Mouse (Mus musculus) bone marrow, adult 2 months (tissue): Measurements from ENCODE around the gene Slc7a5. TPM values are rescaled to one million over a fixed set of nuclear protein-coding genes. Genes with fewer than 3 reads are reported as not detected.

Source experiments
- H3K27ac ChIP-seq: fragments of 200-500 bp; 2 replicates; pipeline ENCODE4 v1.5.1; 2012; ENCODE audit warnings: low read depth, mild to moderate bottlenecking, control low read depth, inconsistent platforms, low read length; ENCODE audit not compliant: control insufficient read depth, poor library complexity, insufficient read depth
- H3K4me1 ChIP-seq: fragments of 200-500 bp; 2 replicates; pipeline ENCODE4 v1.6.1; 2011; ENCODE audit warnings: low read length; ENCODE audit not compliant: control insufficient read depth, insufficient read depth
- H3K4me3 ChIP-seq: fragments of 200-500 bp; replicated peaks from 2 replicates; pipeline ENCODE3; 2011; ENCODE audit warnings: mild to moderate bottlenecking, low read depth, low read length, control low read depth; ENCODE audit not compliant: control insufficient read depth
- CTCF ChIP-seq: fragments of 200-500 bp; IDR thresholded peaks from 2 replicates; pipeline ENCODE4 v1.5.1; 2011; ENCODE audit warnings: low read length, control low read depth; ENCODE audit not compliant: control insufficient read depth, insufficient read depth
- POLR2A ChIP-seq: fragments of 200-500 bp; IDR thresholded peaks from 2 replicates; pipeline ENCODE4 v1.6.1; 2011; ENCODE audit warnings: low read depth, mild to moderate bottlenecking, control low read depth, low read length, borderline replicate concordance; ENCODE audit not compliant: control insufficient read depth
- WGBS: fragments of 180-500 bp; shearing (Covaris S2); methylation state at CpG from one replicate; pipeline ENCODE4 v1.1.7; 2018; 5-methylcytosine and 5-hydroxymethylcytosine counted together
- polyA plus RNA-seq: library from polyadenylated mRNA; stranded (reverse); fragments of >200 nt; gene quantifications from 2 replicates; pipeline ENCODE4 v1.2.4, GENCODE M21; 2011; ENCODE audit warnings: low replicate concordance; ENCODE audit not compliant: missing spikeins, insufficient read depth, insufficient read length

The Slc7a5 gene
- polyA plus RNA-seq, 1 experiment, result 66.4 TPM

DNA sequence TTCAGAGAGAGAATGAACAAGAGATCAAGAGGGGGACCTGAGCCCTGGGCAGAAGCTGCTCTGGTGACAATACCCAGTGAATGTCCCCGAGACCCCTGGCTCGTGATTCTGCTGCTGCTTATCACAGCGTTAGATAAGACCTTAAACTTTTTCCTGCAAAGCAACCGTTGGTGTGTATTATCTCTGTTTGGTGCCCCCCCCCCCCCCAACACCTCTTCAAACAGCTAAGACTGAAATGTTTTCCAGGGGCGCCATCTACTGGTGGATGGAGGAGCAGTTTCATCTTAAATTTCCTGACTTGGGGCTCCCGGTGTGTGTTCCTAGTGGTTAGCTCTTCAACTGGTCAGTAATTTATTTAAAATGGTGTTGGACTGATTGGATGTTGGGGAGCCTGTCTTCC is 2.2 kb upstream of the Slc7a5 start:
- H3K4me1 ChIP-seq, result peaks cover 1% of the 10 kb centered on the region; the same call in 1 of the 2 replicates
- no peak overlapping the region for H3K27ac ChIP-seq
- no peak overlapping the region for H3K4me3 ChIP-seq

DNA sequence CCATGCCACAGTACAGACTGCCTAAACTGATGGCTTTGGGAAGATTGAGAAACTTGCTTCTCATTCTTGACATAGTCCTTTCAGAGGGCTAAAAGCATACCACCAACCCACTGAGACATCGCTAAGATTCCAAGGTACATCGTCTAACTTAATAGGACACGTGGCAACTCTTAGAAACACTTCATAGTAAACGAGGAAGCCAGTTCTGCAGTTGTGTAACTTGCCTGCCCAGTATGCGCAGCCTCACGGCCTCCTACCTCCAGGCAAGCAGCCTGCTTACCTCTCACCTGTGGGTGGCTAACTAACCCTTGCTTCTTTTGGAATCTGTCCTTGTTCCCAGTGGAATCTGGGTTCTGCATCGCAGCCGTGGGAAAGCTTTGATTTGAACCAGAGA is 1.7 kb upstream of the Slc7a5 start:
- Histone ChIP-seq H3K27ac (no peak overlapping the region), H3K4me1 (peaks cover 1% of the 10 kb centered on the region; the same call in 1 of the 2 replicates), H3K4me3 (no peak overlapping the region)
- TF ChIP-seq CTCF, result no peak
- TF ChIP-seq POLR2A, result no peak
- 33% methylated on average over 8 of the region's 8 CpGs for WGBS

More for the DNA sequence above, 2.2 kb upstream of the Slc7a5 start:
- WGBS, result under 1% methylated on average over 6 of the region's 6 CpGs
- no peak for TF ChIP-seq POLR2A
- peak; percentile 27; the same call in 1 of the 2 replicates for TF ChIP-seq CTCF

DNA sequence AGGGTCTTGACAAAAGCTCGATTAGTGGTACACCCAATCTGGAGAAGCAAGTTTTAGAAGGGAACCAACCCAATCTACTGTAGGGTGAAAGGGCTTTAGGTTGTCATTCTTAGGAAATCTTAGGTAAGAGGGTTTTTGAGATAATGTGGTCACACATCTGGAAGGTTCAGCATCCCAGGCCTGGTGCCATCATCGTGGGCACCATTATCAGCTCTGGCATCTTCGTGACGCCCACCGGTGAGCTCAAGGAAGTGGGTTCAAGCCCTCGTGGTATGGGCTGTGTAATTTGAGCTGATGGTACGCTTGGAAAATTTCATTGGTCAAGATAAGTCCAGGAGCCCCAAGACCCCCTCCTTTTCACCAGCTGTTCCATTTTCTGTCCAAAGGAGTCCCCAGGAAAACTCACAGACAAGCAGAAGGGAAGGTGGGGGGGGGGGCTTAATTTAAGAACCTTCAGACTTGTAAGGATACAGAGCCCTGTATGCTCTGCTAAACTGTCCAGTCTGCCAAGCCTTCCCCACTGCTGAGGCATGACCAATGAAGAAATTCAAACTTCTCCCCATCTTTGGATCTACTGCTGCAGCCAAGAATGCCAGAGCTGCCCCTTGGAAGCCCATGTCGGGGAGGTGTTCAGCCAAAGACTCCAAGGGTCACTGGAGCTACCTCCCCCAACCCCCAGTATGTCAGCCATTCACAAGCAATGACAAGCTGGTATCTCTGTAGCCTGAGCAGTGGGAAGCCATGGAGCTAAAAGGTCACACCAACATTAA is 1.1 kb upstream of the Slc7a5 start:
- TF ChIP-seq POLR2A (no peak), CTCF (no peak)
- peaks cover 1% of the 10 kb centered on the region; the same call in 1 of the 2 replicates for H3K4me1 ChIP-seq
- no peak overlapping the region for H3K4me3 ChIP-seq
- H3K27ac ChIP-seq, result no peak overlapping the region
- WGBS, result 16% methylated on average over 8 of the region's 8 CpGs

DNA sequence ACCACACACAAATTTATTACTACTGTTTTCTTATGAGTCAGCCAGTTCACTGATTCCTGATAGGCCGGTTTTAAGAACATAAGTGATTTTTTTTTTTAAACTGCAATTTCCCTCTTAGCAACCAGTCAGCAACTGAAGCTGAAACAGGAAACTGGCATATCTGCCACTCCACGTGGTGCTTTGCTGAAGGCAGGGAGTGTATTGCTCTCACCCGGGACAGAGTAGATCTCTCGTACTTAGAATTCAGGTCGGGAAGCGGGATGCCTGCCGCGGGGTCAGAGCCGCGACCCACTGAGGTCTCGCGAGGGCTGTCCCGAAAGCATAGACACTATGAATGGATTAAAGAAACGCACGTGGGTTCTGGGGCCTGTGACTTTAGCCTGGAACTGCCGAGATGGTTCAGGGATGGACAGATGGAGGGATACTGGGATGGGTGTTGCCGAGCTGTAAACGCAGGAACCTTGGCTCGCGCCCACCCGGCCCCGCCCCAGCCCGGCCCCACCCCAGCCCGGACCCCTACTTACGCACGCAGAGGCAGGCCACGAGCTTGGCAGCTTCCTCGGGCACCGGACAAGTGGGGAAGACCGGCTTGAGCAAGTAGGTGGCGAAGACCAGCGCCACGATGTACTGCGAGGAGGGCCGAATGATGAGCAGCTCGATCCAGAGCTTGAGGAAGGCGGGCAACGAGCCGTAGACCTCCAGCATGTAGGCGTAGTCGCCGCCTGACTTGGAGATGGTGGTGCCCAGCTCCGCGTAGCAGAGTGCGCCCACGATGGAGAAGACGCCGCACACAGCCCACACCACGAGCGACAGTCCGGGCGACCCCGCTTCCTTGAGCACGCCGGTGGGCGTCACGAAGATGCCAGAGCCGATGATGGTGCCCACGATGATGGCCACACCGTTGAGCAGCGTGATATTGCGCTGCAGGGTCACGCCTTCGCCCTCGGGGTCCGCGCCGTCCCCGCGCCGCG is 667 bp downstream of the Slc7a5 start:
- under 1% methylated on average over 72 of the region's 72 CpGs for WGBS
- TF ChIP-seq CTCF, result no peak
- TF ChIP-seq POLR2A, result no peak
- peaks cover 1% of the 10 kb centered on the region; the same call in 1 of the 2 replicates for H3K4me1 ChIP-seq
- H3K27ac ChIP-seq, result peak overlapping the region; percentile 45
- H3K4me3 ChIP-seq, result peak overlapping the region; percentile 96

DNA sequence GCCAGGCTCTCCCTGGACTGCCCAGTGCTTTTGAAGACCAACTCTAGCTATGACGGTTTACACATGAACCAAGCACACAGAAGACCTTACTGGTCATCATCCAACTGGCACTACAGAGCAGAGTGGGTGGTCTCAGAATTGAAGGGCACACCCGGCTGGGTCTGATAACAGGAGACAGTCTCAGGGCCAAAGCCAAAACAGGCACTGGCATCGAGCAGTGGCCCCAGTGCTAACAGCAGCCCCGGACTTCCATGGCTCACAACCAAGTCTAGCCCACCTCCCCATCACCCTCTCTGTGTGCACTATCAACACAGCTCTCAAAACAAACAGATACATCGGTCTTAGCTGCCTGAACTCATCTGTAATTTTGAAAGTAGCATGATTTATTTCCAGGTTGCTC is 1.6 kb downstream of the Slc7a5 start:
- no peak for TF ChIP-seq POLR2A
- TF ChIP-seq CTCF, result no peak
- Histone ChIP-seq H3K27ac (no peak overlapping the region), H3K4me1 (peaks cover 1% of the 10 kb centered on the region; the same call in 1 of the 2 replicates), H3K4me3 (peak overlapping the region; percentile 96)
- WGBS, result 24% methylated on average over 5 of the region's 5 CpGs

DNA sequence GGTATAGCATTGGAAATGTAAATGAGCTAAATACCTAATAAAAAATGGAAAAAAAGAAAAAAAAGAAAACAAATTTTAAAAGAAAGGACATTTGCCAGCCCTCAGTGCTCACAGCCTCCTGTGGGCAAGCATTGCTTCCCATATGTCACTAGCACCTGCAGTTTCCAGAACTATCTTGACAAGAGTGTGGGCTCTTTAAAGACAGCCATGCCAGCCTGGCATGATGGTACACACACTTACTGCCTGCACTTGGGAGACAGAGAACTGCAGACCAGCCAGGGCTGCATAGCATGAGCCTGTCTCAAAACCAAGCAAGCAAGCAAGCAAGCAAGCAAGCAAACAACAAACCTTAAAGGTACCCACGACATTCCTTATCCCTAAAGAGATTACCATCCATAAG is 2.1 kb downstream of the Slc7a5 start:
- WGBS, result 62% methylated on average over 1 of the region's 1 CpGs

DNA sequence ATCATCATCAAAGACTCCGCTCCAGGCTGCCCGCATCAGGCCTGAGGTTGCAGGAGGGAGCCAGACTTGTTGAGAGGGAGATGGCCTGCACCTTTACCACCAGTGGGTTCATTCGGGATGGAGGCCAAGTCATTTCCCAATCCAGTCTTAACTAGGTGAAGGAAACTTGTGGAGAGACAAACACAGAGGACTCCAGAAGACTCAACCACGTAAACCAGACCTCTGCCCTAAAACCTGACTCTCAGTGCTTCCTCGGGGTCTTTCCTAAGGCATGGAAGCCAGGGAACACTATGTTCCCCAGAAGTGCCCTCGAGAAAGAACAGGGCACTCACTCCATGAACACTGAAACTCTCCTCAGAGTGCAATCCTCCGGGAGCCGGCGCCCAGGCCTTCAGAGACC is 2.5 kb downstream of the Slc7a5 start:
- H3K27ac ChIP-seq, result no peak overlapping the region
- WGBS, result 86% methylated on average over 9 of the region's 9 CpGs
- peaks cover 1% of the 10 kb centered on the region; the same call in 1 of the 2 replicates for H3K4me1 ChIP-seq
- no peak for TF ChIP-seq POLR2A
- TF ChIP-seq CTCF, result no peak
- H3K4me3 ChIP-seq, result peak overlapping the region; percentile 36

More for the DNA sequence above, 2.1 kb downstream of the Slc7a5 start:
- peak overlapping the region; percentile 96 for H3K4me3 ChIP-seq
- H3K4me1 ChIP-seq, result peaks cover 1% of the 10 kb centered on the region; the same call in 1 of the 2 replicates
- no peak overlapping the region for H3K27ac ChIP-seq
- TF ChIP-seq POLR2A, result no peak
- TF ChIP-seq CTCF, result no peak

DNA sequence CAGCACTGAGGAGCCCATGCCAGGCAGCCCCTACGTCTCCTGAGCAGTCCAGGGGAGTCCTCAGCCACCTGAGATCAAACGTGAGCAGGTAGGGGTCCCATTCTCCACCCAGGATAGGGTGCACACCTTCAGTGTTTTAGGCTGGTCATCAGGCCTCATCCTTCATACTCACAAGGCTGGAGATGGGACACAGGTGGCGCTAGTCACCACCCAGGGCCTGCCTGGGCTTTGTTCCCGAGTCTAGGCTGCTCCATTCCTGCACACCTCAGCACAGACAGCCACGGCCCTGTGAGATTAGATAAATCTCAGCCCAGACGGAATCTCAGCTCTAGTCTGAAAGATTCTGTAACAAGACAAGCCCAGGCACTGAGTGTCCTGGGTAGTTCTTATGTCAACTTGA is 3.5 kb downstream of the Slc7a5 start:
- Histone ChIP-seq H3K4me1 (no peaks in the 10 kb centered on the region; the same call in 1 of the 2 replicates), H3K4me3 (no peak overlapping the region), H3K27ac (no peak overlapping the region)
- no peak for TF ChIP-seq POLR2A
- peak; percentile 13; the same call in 1 of the 2 replicates for TF ChIP-seq CTCF
- 68% methylated on average over 6 of the region's 6 CpGs for WGBS
